Mouse (Mus musculus) ES-E14 (cell line): ENCODE measurements around the gene Kctd21.

Experiments used
- CHD2 ChIP-seq: IDR thresholded peaks from 2 replicates; pipeline ENCODE4 v1.6.1; 2014; ENCODE audit warnings: mild to moderate bottlenecking, low read depth, low read length, inconsistent platforms
- ZNF384 ChIP-seq: IDR thresholded peaks from 2 replicates; pipeline ENCODE4 v1.6.1; 2012; ENCODE audit warnings: low read depth, low read length, inconsistent platforms

GRCm38 (mm10) chr7:97328891-97329588 lies 3.1 kb upstream of the Kctd21 start:
- TF ChIP-seq CHD2 (no peak), ZNF384 (no peak)
